Mouse (Mus musculus): ENCODE data around the gene Fank1. TPM values are rescaled to one million over a fixed set of nuclear protein-coding genes. Genes with fewer than 3 reads are reported as not detected.
"Not testable (repeated sequence)": the region's sequence is repeated elsewhere in the genome, so short reads cannot be mapped to it uniquely, and the experiment has no call there.

Fank1 gene
- polyA plus RNA-seq, 1 experiment: 1.6 TPM

GRCm38 (mm10) chr7:133828514-133828913, 51.9 kb downstream of the Fank1 start:
- DNase-seq (ENCODE audit: low read depth): no peak

- no peak for DNase-seq (ENCODE audit: low read depth)
These were observed 52.9 kb downstream of the Fank1 start for GRCm38 (mm10) chr7:133829579-133829978.

GRCm38 (mm10) chr7:133839546-133839945, 62.9 kb downstream of the Fank1 start:
- no peak for DNase-seq (ENCODE audit: low read depth)

GRCm38 (mm10) chr7:133842079-133842478, 65.4 kb downstream of the Fank1 start:
- no peak for DNase-seq (ENCODE audit: low read depth)

- DNase-seq (ENCODE audit: low read depth): no peak
These were observed 70.5 kb downstream of the Fank1 start for GRCm38 (mm10) chr7:133847175-133847574.

GRCm38 (mm10) chr7:133848180-133848579, 71.5 kb downstream of the Fank1 start:
- DNase-seq (ENCODE audit: low read depth): no peak

GRCm38 (mm10) chr7:133850735-133851134, 74.1 kb downstream of the Fank1 start:
- no peak for DNase-seq (ENCODE audit: low read depth)

GRCm38 (mm10) chr7:133856278-133856677, 79.6 kb downstream of the Fank1 start:
- DNase-seq (ENCODE audit: low read depth): no peak

- no peak for DNase-seq (ENCODE audit: low read depth)
These were observed 81.8 kb downstream of the Fank1 start for GRCm38 (mm10) chr7:133858506-133858905.

- DNase-seq (ENCODE audit: low read depth): no peak
These were observed 82.9 kb downstream of the Fank1 start for GRCm38 (mm10) chr7:133859548-133859947.

- DNase-seq (ENCODE audit: low read depth): no peak
These were observed 85.6 kb downstream of the Fank1 start for GRCm38 (mm10) chr7:133862233-133862632.

- DNase-seq (ENCODE audit: low read depth): no peak
These were observed 86.1 kb downstream of the Fank1 start for GRCm38 (mm10) chr7:133862723-133863122.

GRCm38 (mm10) chr7:133863151-133863550, 86.5 kb downstream of the Fank1 start:
- no peak for DNase-seq (ENCODE audit: low read depth)

- no peak for DNase-seq (ENCODE audit: low read depth)
These were observed 87.0 kb downstream of the Fank1 start for GRCm38 (mm10) chr7:133863684-133864083.

- no peak for DNase-seq (ENCODE audit: low read depth)
These were observed 93.6 kb downstream of the Fank1 start for GRCm38 (mm10) chr7:133870265-133870664.

- no peak for DNase-seq (ENCODE audit: low read depth)
These were observed 96.0 kb downstream of the Fank1 start for GRCm38 (mm10) chr7:133872701-133873100.

GRCm38 (mm10) chr7:133876139-133876538, 99.5 kb downstream of the Fank1 start:
- no peak for DNase-seq (ENCODE audit: low read depth)

GRCm38 (mm10) chr7:133876646-133877342, 100.1 kb downstream of the Fank1 start:
- no peak for DNase-seq (ENCODE audit: low read depth)

GRCm38 (mm10) chr7:133879761-133880160, 103.1 kb downstream of the Fank1 start:
- no peak for DNase-seq (ENCODE audit: low read depth)

GRCm38 (mm10) chr7:133884759-133885431, 108.2 kb downstream of the Fank1 start:
- DNase-seq (ENCODE audit: low read depth): not testable (repeated sequence)

- no peak for DNase-seq (ENCODE audit: low read depth)
These were observed 112.6 kb downstream of the Fank1 start for GRCm38 (mm10) chr7:133888926-133889920.

- DNase-seq (ENCODE audit: low read depth): no peak
These were observed 113.3 kb downstream of the Fank1 start for GRCm38 (mm10) chr7:133889986-133890385.

All from gonadal fat pad, adult 2 months (tissue).